Mouse (Mus musculus) heart, embryonic 13.5 days (tissue): ENCODE measurements around the gene Galntl6. TPM values are rescaled to one million over a fixed set of nuclear protein-coding genes. Genes with fewer than 3 reads are reported as not detected.

ENCODE experiments used
- ATAC-seq: fragments of 200-750 bp; cut with Nextera tagmentation; 2 replicates; pipeline ENCODE4 v1.8.0; 2017; ENCODE audit warnings: moderate TSS enrichment; ENCODE audit not compliant: insufficient number of reproducible peaks, low FRiP score, low TSS enrichment; ENCODE audit errors: extremely low read depth
- H3K27ac ChIP-seq: fragments of 300-500 bp; sonication (generic); replicated peaks from 2 replicates; pipeline ENCODE4 v1.5.1; 2015; ENCODE audit warnings: moderate library complexity, mild to moderate bottlenecking, inconsistent platforms
- H3K27me3 ChIP-seq: fragments of 300-500 bp; sonication (generic); replicated peaks from 2 replicates; pipeline ENCODE4 v1.6.1; 2015; ENCODE audit warnings: mild to moderate bottlenecking, inconsistent platforms
- H3K36me3 ChIP-seq: fragments of 300-500 bp; sonication (generic); 2 replicates; pipeline ENCODE4 v1.6.1; 2015; ENCODE audit warnings: mild to moderate bottlenecking, inconsistent platforms
- H3K4me1 ChIP-seq: fragments of 300-500 bp; sonication (generic); 2 replicates; pipeline ENCODE4 v1.6.1; 2015; ENCODE audit warnings: inconsistent platforms
- H3K4me2 ChIP-seq: fragments of 300-500 bp; sonication (generic); 2 replicates; pipeline ENCODE4 v1.6.1; 2015; ENCODE audit warnings: inconsistent platforms, mild to moderate bottlenecking, moderate library complexity
- H3K4me3 ChIP-seq: fragments of 300-500 bp; sonication (generic); 2 replicates; pipeline ENCODE4 v1.5.1; 2015; ENCODE audit warnings: moderate library complexity, mild to moderate bottlenecking, inconsistent platforms
- H3K9ac ChIP-seq: fragments of 300-500 bp; sonication (generic); 2 replicates; pipeline ENCODE4 v1.6.1; 2015; ENCODE audit warnings: inconsistent platforms, mild to moderate bottlenecking, moderate library complexity
- H3K9me3 ChIP-seq: fragments of 300-500 bp; sonication (generic); 2 replicates; pipeline ENCODE4 v1.6.1; 2016; ENCODE audit warnings: inconsistent platforms
- WGBS: fragments of 180-500 bp; shearing (Covaris S2); methylation state at CpG from one replicate; pipeline ENCODE4 v1.1.7; 2015; ENCODE audit warnings: mixed read lengths; 5-methylcytosine and 5-hydroxymethylcytosine counted together
- polyA plus RNA-seq: library from polyadenylated mRNA; unstranded; fragments of >200 nt; fragmentation: Nextera tagmentation; extraction: Ambion mirVana; gene quantifications from 2 replicates; pipeline ENCODE4 v1.2.1, GENCODE M21; 2015

Galntl6 gene
- polyA plus RNA-seq, 1 experiment from 2014 or later: 0.35 TPM

DNA sequence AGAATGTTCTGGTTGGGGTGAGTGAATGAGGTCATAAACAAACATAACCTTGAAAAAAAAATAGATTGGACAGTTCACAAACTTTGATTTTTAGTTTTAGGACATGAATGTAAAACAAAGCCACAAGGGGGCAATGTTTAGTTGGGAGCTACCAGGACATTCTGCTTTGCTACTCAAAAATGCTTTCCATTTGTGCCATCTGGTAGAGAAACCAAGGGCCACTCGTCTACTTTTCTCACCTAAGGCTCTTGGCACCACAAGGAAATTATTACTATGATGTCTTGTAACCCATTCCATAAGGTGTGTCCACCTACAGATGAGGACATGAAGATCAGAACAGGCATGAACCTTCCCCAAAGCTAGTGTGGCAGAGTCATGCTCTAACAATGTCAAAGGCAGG lies 26.0 kb downstream of the Galntl6 start:
- Histone ChIP-seq H3K27ac (no peak overlapping the region), H3K9me3 (no peaks in the 10 kb centered on the region), H3K9ac (no peak overlapping the region), H3K27me3 (no peaks in the 10 kb centered on the region), H3K4me1 (no peaks in the 10 kb centered on the region), H3K4me2 (no peak overlapping the region), H3K4me3 (no peak overlapping the region), H3K36me3 (no peaks in the 10 kb centered on the region)
- WGBS: 6% methylated on average over 1 of the region's 1 CpGs
- no peak for ATAC-seq

DNA sequence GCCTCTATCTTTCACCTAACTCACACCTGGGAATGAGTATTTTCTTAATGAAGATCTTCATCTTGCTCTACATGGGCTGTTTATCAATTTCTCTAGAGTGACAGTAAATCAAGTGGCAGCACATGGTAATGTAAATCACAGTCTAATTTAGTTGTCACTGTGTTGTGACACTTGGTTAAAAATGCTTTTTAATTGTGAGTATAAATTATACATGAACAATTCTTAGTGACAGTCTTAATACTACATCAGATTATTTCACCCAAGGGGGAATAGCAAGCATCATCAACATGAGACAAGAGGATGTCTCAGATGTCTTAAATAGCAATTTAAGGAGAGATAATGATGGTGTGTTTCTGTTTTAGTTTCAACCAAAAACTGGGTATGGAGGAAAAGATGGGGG lies 88.1 kb downstream of the Galntl6 start:
- Histone ChIP-seq H3K4me2 (no peak overlapping the region), H3K27ac (no peak overlapping the region), H3K4me3 (no peak overlapping the region), H3K9me3 (no peaks in the 10 kb centered on the region), H3K27me3 (no peaks in the 10 kb centered on the region), H3K4me1 (no peaks in the 10 kb centered on the region), H3K9ac (no peak overlapping the region), H3K36me3 (no peaks in the 10 kb centered on the region)
- no peak for ATAC-seq

DNA sequence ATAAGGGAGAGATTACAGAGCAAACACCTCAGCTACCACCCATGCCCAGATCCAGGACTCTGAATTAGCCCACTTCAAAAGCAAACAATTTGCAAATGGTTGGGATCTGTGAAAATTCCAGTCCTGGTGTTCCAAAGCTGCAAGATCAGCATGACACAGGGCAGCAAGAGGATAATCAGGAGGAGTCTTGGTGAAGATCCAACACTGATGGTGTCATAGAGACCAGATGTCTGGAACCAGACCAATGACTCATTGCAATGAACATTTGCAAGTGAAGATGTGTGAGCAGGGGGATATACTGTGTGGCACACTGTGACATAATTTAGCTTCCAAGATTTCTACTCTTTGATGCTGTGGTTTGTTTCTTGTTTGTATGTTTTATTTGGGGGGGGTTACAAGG lies 107.2 kb downstream of the Galntl6 start:
- Histone ChIP-seq H3K27ac (no peak overlapping the region), H3K36me3 (no peaks in the 10 kb centered on the region), H3K4me2 (no peak overlapping the region), H3K9ac (no peak overlapping the region), H3K27me3 (no peaks in the 10 kb centered on the region), H3K4me3 (no peak overlapping the region), H3K9me3 (no peaks in the 10 kb centered on the region), H3K4me1 (no peaks in the 10 kb centered on the region)
- no peak for ATAC-seq

DNA sequence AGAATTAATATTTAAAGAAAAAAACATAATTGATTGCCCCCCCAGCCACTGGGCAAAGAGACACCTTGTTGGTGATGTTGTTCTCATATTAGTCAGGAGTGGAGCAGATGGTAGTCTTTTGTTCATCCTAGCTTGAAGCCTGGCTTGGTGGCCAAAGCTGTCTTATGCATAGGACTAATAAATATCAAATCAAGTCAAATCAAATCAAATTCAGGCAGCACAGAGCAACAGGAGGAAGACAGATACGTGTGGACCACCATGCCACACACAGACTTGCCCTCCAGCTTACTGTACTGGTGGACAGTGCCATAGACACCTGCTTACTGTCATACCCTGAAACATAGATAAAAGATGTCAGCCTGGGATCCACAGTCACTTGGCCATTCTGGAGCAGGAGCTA lies 110.6 kb downstream of the Galntl6 start:
- H3K4me2 ChIP-seq: no peak overlapping the region
- no peak overlapping the region for H3K9ac ChIP-seq
- 72% methylated on average over 1 of the region's 1 CpGs for WGBS
- no peaks in the 10 kb centered on the region for H3K9me3 ChIP-seq
- H3K36me3 ChIP-seq: no peaks in the 10 kb centered on the region
- no peaks in the 10 kb centered on the region for H3K27me3 ChIP-seq
- ATAC-seq: no peak
- no peaks in the 10 kb centered on the region for H3K4me1 ChIP-seq
- H3K27ac ChIP-seq: no peak overlapping the region
- H3K4me3 ChIP-seq: no peak overlapping the region

DNA sequence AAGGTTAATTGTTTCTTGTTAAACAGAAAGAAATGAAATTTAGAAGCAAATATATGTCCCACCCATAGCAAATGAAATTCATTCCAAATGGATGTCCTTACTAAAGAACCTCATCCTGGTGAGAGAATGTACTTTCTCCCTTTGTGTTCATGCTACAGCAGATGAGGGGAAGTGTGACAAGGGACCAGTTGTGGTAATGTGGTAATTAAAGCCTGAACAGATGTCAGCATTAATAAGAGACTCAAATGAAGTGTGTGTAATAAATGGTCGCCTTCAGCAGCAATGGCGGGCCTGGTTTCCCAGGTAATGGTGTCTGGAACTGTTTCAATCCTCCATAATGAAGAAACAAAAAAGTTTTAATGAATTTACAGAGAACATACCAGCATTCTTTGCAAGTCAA lies 158.7 kb downstream of the Galntl6 start:
- no peak for ATAC-seq
- Histone ChIP-seq H3K27me3 (no peaks in the 10 kb centered on the region), H3K27ac (no peak overlapping the region), H3K9me3 (peaks cover 8% of the 10 kb centered on the region; the same call in 1 of the 2 replicates), H3K36me3 (no peaks in the 10 kb centered on the region), H3K4me3 (no peak overlapping the region), H3K4me2 (no peak overlapping the region), H3K4me1 (no peaks in the 10 kb centered on the region), H3K9ac (no peak overlapping the region)
- 69% methylated on average over 2 of the region's 2 CpGs for WGBS

DNA sequence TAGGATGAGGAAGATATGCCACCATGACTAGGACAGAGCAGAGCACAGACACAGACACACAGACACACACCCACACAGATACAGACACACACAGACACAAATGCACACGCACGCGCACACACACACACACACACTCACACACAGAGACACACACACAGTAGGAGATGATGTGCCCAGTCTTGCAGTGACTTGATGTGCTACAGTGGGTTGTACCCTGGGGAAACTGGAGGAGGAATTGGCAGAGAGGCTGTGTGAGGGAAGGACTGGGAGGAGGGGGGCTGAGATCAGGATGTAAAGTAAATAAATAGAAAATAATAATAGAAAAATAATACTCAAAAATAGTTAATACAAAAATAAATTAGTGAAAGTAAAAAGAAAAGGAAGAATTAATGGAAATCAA lies 174.5 kb downstream of the Galntl6 start:
- 98% methylated on average over 3 of the region's 3 CpGs for WGBS
- Histone ChIP-seq H3K4me3 (no peak overlapping the region), H3K4me1 (no peaks in the 10 kb centered on the region), H3K27me3 (no peaks in the 10 kb centered on the region), H3K9ac (no peak overlapping the region), H3K9me3 (no peaks in the 10 kb centered on the region), H3K36me3 (no peaks in the 10 kb centered on the region), H3K27ac (no peak overlapping the region), H3K4me2 (no peak overlapping the region)
- no peak for ATAC-seq

DNA sequence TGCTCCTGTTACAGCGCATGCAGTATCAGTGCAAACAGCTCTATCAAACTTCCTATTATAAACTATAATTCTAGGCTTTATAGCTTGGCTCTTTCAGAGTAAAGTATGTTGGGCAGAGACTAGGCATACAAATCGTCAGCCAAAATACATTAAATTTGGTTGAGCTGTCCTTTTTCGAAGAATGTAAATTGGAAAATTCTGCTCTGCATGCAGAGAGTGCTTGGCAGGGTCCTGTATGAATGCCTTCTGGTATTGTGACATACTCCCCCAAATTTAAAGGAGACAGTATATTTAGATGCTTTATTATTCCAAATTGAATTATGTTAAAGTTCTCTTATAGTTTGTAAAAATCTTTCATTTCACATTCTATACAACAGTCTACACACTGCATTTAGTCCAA lies 220.7 kb downstream of the Galntl6 start:
- Histone ChIP-seq H3K4me3 (no peak overlapping the region), H3K4me2 (no peak overlapping the region), H3K27ac (no peak overlapping the region), H3K9me3 (no peaks in the 10 kb centered on the region), H3K4me1 (no peaks in the 10 kb centered on the region), H3K36me3 (no peaks in the 10 kb centered on the region), H3K27me3 (no peaks in the 10 kb centered on the region), H3K9ac (no peak overlapping the region)
- no peak for ATAC-seq
- 72% methylated on average over 3 of the region's 3 CpGs for WGBS

DNA sequence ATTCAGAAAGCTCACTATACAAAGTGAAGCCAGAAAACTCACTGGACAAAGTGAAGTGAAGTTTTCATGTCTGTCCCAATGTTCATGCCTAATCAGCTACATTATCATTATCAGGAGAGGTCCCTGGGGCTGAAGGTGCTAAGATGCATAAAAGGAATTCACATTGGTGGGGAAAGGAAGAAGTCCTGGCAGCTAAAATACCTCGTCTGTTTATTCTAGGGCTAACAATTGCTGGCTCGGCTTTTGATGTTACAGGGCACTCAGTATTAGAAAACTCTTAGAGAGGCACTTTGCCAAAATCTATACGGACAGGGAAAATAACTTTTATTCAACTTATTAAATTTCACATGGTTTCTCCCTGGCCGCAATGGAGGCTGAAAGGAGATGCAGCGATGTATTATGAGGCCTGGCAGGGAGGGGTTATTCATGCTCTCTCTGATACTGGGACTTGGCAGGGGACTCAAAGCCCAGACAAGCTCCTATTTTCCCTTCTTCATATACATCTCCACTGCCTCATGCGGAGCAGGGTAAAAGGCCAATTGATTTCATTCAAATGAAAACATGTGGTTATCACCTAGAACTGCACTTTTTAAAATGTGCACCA lies 234.5 kb downstream of the Galntl6 start:
- Histone ChIP-seq H3K4me1 (no peaks in the 10 kb centered on the region), H3K9ac (no peak overlapping the region), H3K27me3 (no peaks in the 10 kb centered on the region), H3K4me2 (no peak overlapping the region), H3K9me3 (no peaks in the 10 kb centered on the region), H3K36me3 (no peaks in the 10 kb centered on the region), H3K4me3 (no peak overlapping the region), H3K27ac (no peak overlapping the region)
- WGBS: 45% methylated on average over 6 of the region's 6 CpGs
- ATAC-seq: no peak

DNA sequence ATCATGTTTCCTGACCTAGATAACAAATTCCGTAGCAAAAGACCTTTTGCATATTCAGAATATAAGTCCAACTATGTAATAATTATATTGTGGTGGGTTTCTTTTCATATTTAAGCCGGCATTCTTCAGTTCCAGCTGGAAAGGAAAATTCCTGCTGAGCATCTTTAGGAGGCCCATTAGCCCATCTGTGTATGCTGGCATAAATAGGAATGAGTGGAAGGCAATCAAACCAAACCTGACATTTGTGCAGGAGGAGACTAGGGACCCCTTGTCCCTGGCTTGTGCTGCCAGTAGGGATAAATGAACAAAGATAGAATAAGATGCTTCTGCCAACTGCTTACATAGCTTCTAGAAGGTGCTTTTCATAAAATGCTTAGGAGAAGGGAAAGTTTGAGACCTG lies 243.4 kb downstream of the Galntl6 start:
- H3K9ac ChIP-seq: no peak overlapping the region
- no peaks in the 10 kb centered on the region for H3K9me3 ChIP-seq
- 67% methylated on average over 2 of the region's 2 CpGs for WGBS
- H3K36me3 ChIP-seq: no peaks in the 10 kb centered on the region
- no peak overlapping the region for H3K4me2 ChIP-seq
- no peak overlapping the region for H3K27ac ChIP-seq
- ATAC-seq: no peak
- H3K4me1 ChIP-seq: no peaks in the 10 kb centered on the region
- H3K4me3 ChIP-seq: no peak overlapping the region
- H3K27me3 ChIP-seq: no peaks in the 10 kb centered on the region

DNA sequence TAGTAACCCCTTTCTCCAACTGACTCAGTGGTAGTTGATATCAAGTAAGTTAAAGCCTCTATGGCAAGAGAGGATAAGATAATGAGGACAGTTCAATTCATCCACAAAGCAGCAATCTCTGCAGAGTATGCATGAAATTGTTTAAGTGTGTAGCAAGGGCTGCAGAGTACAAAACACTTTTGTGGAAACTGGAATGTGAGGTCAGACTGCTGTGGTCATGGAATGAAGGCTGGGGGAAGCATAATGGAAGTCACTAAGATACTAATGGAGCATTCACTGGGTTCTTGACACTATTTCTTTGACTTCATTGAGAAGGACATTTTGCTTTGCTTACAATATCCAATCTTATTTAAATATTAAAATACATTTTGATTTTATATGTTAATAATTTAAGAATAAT lies 252.4 kb downstream of the Galntl6 start:
- H3K27me3 ChIP-seq: no peaks in the 10 kb centered on the region
- no peaks in the 10 kb centered on the region for H3K9me3 ChIP-seq
- no peak overlapping the region for H3K4me3 ChIP-seq
- H3K4me1 ChIP-seq: no peaks in the 10 kb centered on the region
- no peak for ATAC-seq
- no peaks in the 10 kb centered on the region for H3K36me3 ChIP-seq
- no peak overlapping the region for H3K27ac ChIP-seq
- no peak overlapping the region for H3K4me2 ChIP-seq
- H3K9ac ChIP-seq: no peak overlapping the region

DNA sequence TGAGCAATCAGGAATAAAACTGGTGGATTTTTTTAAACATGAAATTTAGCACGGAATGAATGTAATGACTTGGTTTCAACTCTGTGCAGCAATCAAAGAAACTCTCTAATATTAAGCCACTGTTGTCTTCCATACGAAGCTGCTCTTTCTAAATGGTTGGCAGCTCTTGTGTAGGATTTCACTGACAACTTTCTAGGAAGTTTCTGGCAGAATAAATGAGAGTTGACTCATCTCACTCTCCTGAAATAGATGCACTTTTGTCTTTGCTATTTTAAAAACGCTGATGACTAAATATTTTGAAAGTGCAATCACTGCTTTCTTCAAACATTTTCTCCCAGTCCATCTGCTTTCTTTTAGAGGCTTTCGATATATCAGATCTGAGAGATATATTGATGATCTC lies 256.8 kb downstream of the Galntl6 start:
- Histone ChIP-seq H3K9me3 (no peaks in the 10 kb centered on the region), H3K4me3 (no peak overlapping the region), H3K36me3 (no peaks in the 10 kb centered on the region), H3K9ac (no peak overlapping the region), H3K27ac (no peak overlapping the region), H3K4me1 (no peaks in the 10 kb centered on the region), H3K27me3 (no peaks in the 10 kb centered on the region), H3K4me2 (no peak overlapping the region)
- 60% methylated on average over 4 of the region's 4 CpGs for WGBS
- ATAC-seq: no peak

DNA sequence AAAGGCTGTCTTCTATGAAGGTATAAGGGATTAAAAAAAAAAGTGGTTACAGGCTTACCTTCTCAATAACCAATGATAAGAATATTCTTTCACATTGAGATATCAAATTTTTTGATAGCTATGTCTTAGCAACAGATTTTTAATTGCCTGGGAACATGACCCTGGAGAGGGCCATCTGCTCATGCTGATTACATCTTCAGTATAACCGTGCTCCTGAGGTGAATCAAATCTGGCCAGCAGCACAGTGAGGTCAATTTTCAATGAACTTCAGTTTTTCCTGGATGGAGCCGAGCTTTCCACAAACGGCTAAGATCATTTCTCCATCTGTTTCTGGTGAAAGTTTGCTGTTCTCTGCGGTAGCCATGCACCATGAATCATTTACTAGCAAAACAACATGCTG lies 306.0 kb downstream of the Galntl6 start:
- H3K9me3 ChIP-seq: no peaks in the 10 kb centered on the region
- H3K27me3 ChIP-seq: no peaks in the 10 kb centered on the region
- H3K27ac ChIP-seq: no peak overlapping the region
- 65% methylated on average over 4 of the region's 4 CpGs for WGBS
- no peaks in the 10 kb centered on the region for H3K36me3 ChIP-seq
- no peak overlapping the region for H3K4me2 ChIP-seq
- no peak overlapping the region for H3K9ac ChIP-seq
- H3K4me3 ChIP-seq: no peak overlapping the region
- no peaks in the 10 kb centered on the region for H3K4me1 ChIP-seq
- no peak for ATAC-seq
